Mouse (Mus musculus) erythroblast, embryonic 14.5 days (primary cell): ENCODE measurements around the gene Kcnh2.

ENCODE experiments used
- GATA1 ChIP-seq: IDR thresholded peaks from 2 replicates; pipeline ENCODE4 v1.6.1; 2012; ENCODE audit warnings: low read length, inconsistent platforms, mixed read lengths
- TAL1 ChIP-seq: IDR thresholded peaks from 3 replicates; pipeline ENCODE4 v1.6.1; 2012; ENCODE audit warnings: low read length, inconsistent platforms, mixed read lengths

GRCm38 (mm10) chr5:24388246-24388915 is 37.0 kb upstream of the Kcnh2 start:
- TF ChIP-seq GATA1 = no peak
- TF ChIP-seq TAL1 = no peak
